Mouse (Mus musculus) cerebellum, adult 2 months (tissue): ENCODE measurements at regions not wholly inside any gene's neighbourhood (a gene's known extent, or its start where the extent isn't known, plus 50 kb on each side); places are given as distances from the start of the nearest gene placed in this dataset.
A peak's percentile ranks its signal among the peaks of the same experiment; 100 is the strongest.

ENCODE experiments used
- DNase-seq, 2 experiments: peaks; one replicate each; pipeline ENCODE4 v3.0.0; 2021
- H3K27ac ChIP-seq: fragments of 200-500 bp; 2 replicates; pipeline ENCODE4 v1.5.1; 2012; ENCODE audit warnings: low read length, control low read depth, inconsistent platforms; ENCODE audit not compliant: insufficient read depth
- H3K27me3 ChIP-seq: fragments of 200-500 bp; 2 replicates; pipeline ENCODE4 v1.6.1; 2012; ENCODE audit warnings: inconsistent platforms, mild to moderate bottlenecking, low read length, moderate library complexity; ENCODE audit not compliant: control insufficient read depth, insufficient read depth
- H3K4me1 ChIP-seq: fragments of 200-500 bp; 2 replicates; pipeline ENCODE4 v1.6.1; 2011; ENCODE audit warnings: low read length; ENCODE audit not compliant: control insufficient read depth, insufficient read depth
- H3K4me3 ChIP-seq: fragments of 200-500 bp; replicated peaks from 2 replicates; pipeline ENCODE3; 2011; ENCODE audit warnings: mild to moderate bottlenecking, low read depth, low read length, control low read depth; ENCODE audit not compliant: insufficient read depth
- CTCF ChIP-seq: fragments of 200-500 bp; IDR thresholded peaks from 2 replicates; pipeline ENCODE4 v1.5.1; 2011; ENCODE audit warnings: low read depth, mild to moderate bottlenecking, control low read depth, low read length, moderate library complexity, borderline replicate concordance; ENCODE audit not compliant: insufficient read depth
- POLR2A ChIP-seq: fragments of 200-500 bp; IDR thresholded peaks from 2 replicates; pipeline ENCODE4 v1.6.1; 2011; ENCODE audit warnings: low read length, control low read depth, borderline replicate concordance; ENCODE audit not compliant: insufficient read depth
- WGBS: fragments of 180-500 bp; shearing (Covaris S2); methylation state at CpG from one replicate; pipeline ENCODE4 v1.1.7; 2018; 5-methylcytosine and 5-hydroxymethylcytosine counted together

DNA sequence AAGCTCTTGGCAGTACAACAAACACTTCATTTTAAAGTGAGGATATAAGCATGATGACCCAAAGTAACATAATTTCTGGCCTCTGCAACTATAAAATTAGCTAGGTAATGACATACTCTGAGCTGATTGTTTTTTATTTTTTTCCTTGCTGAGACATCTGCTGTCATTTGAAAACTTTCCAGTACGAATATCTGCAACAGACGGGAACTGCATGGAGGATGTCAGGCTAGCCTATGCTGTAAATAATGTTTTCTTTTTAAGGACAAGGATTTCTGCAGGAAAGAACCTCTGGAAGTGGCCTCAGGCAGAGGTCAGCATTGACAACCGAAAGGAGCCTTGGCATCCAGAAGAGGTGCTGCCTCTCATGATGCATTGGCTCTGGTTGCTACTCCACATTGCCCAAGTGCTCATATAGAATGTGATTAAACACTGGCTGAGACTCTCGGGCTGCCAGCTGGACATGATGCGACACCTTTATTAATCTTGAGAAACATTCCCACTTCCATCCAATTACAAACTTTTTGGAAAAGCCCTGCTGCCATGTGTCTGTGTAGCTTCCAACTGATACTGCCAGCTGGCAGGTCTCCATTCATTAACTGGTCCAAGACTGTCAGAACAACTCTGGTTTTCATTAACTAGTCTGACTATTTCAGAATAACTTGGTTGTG is 837.9 kb downstream of the Ryr2 start:
- H3K4me1 ChIP-seq = peaks cover 10% of the 10 kb centered on the region; the same call in 1 of the 2 replicates
- TF ChIP-seq CTCF (no peak), POLR2A (no peak)
- WGBS = 5% methylated on average over 5 of the region's 5 CpGs

DNA sequence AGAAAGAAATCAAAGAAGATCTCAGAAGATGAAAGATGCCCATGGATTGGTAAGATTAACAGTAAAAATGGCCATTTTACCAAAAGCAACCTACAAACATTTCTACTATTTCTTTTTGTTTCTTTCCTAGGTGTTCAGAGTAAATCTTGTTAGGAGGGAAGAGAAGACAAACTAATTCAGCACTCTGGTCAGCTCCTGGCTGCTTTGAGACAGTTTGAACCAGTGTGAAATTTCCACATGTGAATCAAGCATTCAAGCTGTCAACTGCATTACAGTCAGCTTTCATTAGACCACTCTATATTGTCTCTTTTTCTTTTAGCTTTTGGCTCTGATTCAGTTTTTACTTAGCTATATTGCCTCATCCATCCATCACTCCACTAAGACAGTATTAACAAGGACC is 859.2 kb downstream of the Ryr2 start:
- H3K4me1 ChIP-seq = no peaks in the 10 kb centered on the region
- no peak for TF ChIP-seq CTCF
- no peak for TF ChIP-seq POLR2A
- no peaks in the 10 kb centered on the region for H3K27me3 ChIP-seq
- no peak overlapping the region for H3K27ac ChIP-seq
- no peak for DNase-seq
- no peak overlapping the region for H3K4me3 ChIP-seq

More for the DNA sequence above, 837.9 kb downstream of the Ryr2 start:
- H3K27ac ChIP-seq = no peak overlapping the region
- DNase-seq = peak; percentile 48 to 72
- no peaks in the 10 kb centered on the region for H3K27me3 ChIP-seq
- H3K4me3 ChIP-seq = no peak overlapping the region

DNA sequence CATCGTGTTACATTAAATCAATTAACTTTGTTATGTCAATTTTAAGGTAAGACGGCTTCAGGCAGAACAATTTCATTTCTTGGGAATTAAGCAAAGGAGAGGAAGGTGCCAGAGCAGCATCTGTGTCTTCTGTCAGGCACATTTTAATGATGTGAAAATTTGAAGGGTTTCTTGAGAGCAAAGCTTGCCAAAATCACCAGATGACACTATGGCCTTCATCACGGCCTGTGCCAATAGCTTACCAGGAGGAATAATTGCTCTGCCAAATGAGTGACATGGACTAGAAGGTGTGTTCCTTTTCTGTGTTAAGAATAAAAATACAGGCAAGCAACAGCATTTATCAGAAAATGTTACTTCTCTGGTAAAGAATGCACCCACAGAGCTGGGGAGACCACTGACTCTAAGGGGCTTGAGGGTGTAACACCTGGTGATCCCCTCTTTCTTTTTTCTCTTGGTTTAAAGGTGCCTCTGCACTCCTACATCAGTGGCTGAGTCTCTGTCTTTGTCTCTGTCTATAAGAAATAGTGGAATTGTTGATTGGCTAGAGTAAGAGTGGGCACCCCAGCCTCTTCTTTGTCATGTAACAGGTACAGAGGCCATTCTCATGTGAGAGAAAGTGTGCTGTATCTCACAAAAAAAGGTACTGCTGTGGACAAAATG is 856.2 kb upstream of the Chrm3 start:
- TF ChIP-seq POLR2A = no peak
- TF ChIP-seq CTCF = no peak
- no peaks in the 10 kb centered on the region for H3K27me3 ChIP-seq
- H3K4me1 ChIP-seq = peaks cover 11% of the 10 kb centered on the region; the same call in 1 of the 2 replicates
- 12% methylated on average over 3 of the region's 3 CpGs for WGBS
- H3K27ac ChIP-seq = no peak overlapping the region
- no peak overlapping the region for H3K4me3 ChIP-seq
- DNase-seq = peak; percentile 65 to 90

DNA sequence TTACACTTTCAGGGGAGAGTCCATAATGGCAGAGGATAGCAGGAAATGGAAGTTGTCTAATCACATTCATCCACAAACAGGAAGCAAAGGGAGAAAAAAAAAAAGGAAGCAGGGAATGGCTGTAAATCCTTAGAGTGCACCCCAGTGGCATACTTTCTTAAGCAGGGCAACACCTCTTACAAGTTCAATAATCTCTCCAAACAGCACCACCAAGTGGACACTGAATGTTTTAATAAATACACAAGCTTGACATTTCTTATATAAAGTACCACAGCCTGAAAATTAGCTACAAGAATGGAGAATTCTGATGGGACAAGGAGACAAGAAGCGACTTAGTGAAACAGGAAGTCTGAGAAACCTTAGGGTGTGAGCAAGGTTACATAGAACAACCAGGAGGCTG is 849.5 kb upstream of the Chrm3 start:
- DNase-seq = no peak
- Histone ChIP-seq H3K27ac (no peak overlapping the region), H3K4me3 (no peak overlapping the region), H3K4me1 (no peaks in the 10 kb centered on the region), H3K27me3 (no peaks in the 10 kb centered on the region)
- TF ChIP-seq POLR2A = no peak
- no peak for TF ChIP-seq CTCF
- WGBS = 93% methylated on average over 1 of the region's 1 CpGs

DNA sequence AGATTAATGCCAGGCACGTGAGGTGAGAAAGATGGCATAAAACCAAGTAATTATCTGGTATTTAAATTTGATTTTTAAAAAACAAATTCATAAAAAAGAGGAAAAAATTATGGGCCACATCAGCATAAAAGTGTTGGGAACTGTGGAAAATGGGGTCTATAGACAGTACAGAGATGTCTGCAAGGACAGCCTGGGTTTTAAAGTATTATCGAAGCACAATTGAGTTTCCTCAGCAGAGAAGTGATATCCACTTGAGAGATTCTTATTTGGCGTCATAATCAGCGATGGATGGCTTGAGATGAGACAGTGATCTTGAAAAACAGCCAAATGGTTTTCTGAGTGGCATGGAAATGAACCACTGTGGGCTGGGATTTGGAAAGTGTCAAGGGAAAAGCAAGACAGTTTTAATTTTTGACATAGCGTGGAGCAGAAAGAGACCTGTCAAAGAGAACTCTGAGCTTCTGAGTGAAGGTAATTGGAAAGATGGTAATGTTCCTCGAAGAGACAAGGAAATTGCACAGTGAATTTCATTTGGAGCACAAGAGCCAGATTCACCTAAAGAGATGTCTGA is 844.7 kb upstream of the Chrm3 start:
- no peaks in the 10 kb centered on the region for H3K27me3 ChIP-seq
- no peak for DNase-seq
- no peak overlapping the region for H3K27ac ChIP-seq
- 60% methylated on average over 6 of the region's 6 CpGs for WGBS
- H3K4me1 ChIP-seq = no peaks in the 10 kb centered on the region
- H3K4me3 ChIP-seq = no peak overlapping the region
- TF ChIP-seq POLR2A = no peak
- no peak for TF ChIP-seq CTCF

DNA sequence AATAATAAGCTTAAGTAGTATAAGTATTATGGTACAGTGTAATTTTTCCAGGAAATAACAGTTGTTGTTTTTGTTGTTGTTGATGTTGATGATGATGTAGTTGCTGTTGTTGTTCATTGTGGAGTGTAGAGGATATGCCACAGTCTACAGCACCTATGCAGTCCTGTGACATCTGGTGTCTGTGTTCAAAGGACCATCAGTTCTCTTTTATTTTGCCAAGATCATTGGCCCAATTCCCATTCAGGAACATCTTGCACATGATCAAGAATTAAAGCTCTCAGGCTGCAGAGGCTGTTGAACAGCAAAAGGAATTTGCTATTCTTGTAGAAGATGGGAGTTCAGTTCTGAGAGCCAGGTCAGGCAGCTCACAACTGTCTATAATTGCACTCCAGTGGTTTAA is 841.3 kb upstream of the Chrm3 start:
- TF ChIP-seq POLR2A (no peak), CTCF (no peak)
- no peaks in the 10 kb centered on the region for H3K27me3 ChIP-seq
- DNase-seq = peak in 1 of 2 experiments; percentile 14
- no peak overlapping the region for H3K4me3 ChIP-seq
- no peak overlapping the region for H3K27ac ChIP-seq
- no peaks in the 10 kb centered on the region for H3K4me1 ChIP-seq

- Histone ChIP-seq H3K4me3 (no peak overlapping the region), H3K27ac (no peak overlapping the region), H3K4me1 (no peaks in the 10 kb centered on the region), H3K27me3 (no peaks in the 10 kb centered on the region)
- TF ChIP-seq POLR2A (no peak), CTCF (no peak)
- 92% methylated on average over 8 of the region's 8 CpGs for WGBS
- no peak for DNase-seq
Observed at GRCm38 (mm10) chr13:11192471-11192870, 831.8 kb upstream of the Chrm3 start.

DNA sequence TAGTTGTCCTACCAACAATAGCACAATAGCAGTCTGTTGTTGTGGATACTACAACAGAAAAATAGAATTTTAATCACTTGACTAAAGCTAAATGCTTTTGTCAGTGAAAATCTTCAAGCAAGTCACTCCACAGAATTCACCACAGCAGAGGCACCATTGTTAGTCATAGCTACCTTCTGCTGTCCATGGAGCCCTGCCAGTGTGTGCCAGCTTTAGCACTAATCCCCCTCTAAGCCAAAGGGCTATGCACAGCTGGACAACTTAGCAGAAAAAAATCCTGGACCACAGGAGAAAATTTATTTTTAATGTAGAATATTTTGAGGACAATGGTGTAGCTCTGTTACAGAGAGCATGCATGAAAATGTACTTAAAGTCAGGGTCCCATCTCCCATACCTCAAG is 820.5 kb upstream of the Chrm3 start:
- Histone ChIP-seq H3K27me3 (no peaks in the 10 kb centered on the region), H3K27ac (no peak overlapping the region), H3K4me3 (no peak overlapping the region), H3K4me1 (no peaks in the 10 kb centered on the region)
- no peak for DNase-seq
- TF ChIP-seq CTCF (no peak), POLR2A (no peak)
